Mouse (Mus musculus): ENCODE measurements around the gene Slc9a3. TPM values are rescaled to one million over a fixed set of nuclear protein-coding genes. Genes with fewer than 3 reads are reported as not detected.
A peak's percentile ranks its signal among the peaks of the same experiment; 100 is the strongest.

Gene Slc9a3
- polyA plus RNA-seq, 1 experiment from 2014 or later: not detected

DNA sequence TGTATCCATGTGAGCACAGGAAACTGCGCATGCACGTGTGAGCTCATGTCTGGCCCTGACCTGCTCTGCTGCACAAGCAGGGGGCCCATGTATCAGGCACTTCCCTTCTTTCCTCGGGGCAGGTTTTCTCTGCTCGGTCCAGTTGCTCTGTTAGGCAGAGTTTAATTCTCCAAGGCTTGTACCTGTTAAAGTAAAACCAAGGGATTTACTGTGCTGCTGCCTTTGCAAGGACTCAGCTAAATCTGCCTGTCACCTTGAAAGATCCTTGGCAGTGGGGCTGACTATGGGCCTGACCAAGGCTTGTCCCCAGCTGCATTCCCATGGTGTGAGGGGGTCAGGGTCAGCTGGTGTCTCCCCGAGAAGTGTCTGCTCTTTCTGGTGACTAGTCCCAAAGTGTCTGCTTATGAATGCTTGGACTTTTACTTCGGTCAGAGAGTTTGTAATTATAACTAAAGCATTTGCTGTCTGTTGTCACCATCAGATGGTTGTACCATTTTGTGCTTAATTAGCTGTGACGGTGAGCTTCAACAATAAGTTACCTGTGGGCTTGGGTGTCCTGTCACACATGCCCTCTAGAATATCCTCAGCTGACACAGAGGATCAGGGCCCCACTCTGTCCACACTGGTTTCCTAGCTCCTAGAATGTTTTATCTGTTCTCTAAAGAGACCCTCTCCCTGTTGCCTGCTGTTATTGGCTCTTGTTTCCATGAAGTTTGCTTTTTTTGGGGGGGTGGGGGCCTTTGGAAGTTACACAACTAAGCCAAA lies 23.0 kb downstream of the Slc9a3 start:
- TF ChIP-seq CTCF (IDR thresholded peaks at IDR 0.05): no peak
- ChIA-PET CTCF (interaction anchor here (0.7 to 2.2 kb wide), 5 partner anchors 9 to 48 kb away, joined by 3 to 6 read pairs (median 4); no protein-coding TSS in a partner anchor), POLR2A (interaction anchor here (0.7 kb wide), 1 partner anchor 50 kb away, joined by 4 read pairs; no protein-coding TSS in a partner anchor)
- DNase-seq (ENCODE audit: low read depth, low spot score): peak; percentile 46
- no peaks in the 10 kb centered on the region for H3K27me3 ChIP-seq
- in situ Hi-C loops (cut with MboI; ENCODE audit: low pct_unique_long_range_greater_than_20kb): no loop called here
- peak; percentile 81 for ATAC-seq

DNA sequence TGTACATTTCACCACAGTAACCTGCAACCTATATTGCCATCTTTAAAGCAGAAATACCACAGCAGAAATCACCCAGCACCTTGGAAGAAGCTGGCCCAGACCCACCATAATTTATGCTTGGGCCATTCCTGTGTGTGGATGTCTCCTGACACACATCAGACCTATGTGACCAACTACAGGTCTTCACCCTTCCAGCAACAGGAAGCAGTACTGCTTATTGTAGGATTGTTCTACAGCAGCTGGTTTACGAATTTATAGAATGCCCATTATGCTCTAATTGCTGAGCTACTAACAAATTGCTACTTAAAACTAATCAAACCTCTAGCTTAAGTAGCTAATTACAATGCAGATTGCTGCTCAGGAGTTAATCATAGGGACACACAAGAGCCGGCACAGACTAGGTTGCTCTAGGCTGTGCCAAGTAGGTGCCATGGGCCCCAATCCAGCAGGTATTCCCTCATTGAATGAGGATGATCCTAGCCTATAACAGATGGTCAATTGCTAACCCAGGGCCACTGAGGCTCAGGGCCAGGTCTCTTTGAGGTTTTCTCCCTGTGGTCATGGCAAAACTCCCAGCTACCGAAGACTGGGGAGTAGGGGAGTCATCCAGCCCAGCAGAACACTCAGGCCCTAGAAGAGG lies 24.8 kb downstream of the Slc9a3 start:
- ChIA-PET POLR2A (no interaction called here), CTCF (interaction anchor here (1.3 to 2.2 kb wide), 2 partner anchors 8 to 12 kb away, joined by 4 to 6 read pairs; no protein-coding TSS in a partner anchor)
- no peak for DNase-seq (ENCODE audit: low read depth, low spot score)
- in situ Hi-C loops (cut with MboI; ENCODE audit: low pct_unique_long_range_greater_than_20kb): no loop called here
- no peak for ATAC-seq
- no peak for TF ChIP-seq CTCF (IDR thresholded peaks at IDR 0.05)
- no peaks in the 10 kb centered on the region for H3K27me3 ChIP-seq

DNA sequence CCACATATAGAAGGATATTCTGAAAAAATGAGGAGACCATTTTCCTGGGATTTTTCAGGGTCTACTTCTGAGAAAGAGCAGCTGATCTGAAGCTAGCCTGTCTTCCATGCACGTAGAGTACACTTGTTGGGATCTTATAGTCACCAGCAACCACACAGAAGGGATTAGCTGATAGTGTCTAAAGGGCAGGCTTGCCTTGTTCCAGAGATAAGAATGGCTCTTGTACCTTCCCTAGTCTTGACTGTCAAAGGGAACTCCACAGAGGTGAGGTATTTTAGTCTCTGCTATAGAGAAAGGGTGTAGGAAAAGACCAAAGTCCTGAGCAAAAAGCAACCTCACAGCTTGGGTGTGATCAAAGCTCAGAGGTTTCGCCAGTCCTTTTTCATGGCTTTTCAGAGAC lies 26.1 kb downstream of the Slc9a3 start:
- POLR2A ChIA-PET: no interaction called here

DNA sequence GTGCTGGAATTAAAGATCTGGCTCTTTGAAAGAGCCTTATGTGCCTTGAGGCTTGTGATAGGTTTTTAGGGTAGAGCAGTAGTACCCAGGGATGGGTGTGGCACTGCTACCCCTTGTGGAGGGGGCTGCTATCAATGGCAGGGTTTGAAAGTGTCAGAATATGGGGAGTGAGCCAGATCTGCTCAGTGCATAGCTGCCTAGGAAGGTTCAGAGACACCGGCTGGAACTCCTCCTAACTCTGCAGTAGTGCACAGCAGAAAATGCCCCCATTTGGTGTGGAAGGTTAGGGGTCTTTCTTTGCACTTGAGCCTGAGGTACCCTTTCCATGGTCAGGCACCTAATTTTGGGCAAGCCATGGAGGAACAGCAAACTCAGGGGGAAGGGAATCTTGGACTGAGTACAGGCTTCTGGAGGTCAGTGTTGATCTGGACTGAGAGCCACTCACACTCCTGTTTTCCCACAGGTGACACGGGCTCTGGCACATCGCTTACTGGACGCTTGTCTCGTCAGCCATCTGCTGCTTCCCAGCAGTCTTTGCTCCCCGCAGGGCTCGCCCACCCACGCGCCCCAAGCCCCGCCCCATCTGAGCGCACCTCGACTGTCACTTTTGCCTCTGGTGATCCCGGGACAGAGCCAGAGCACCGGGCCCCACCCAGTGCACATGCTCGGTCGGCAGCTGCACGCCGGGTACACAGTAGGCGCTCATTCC lies 45.2 kb downstream of the Slc9a3 start:
- ChIA-PET CTCF (no interaction called here), POLR2A (no interaction called here)
- no peaks in the 10 kb centered on the region for H3K27me3 ChIP-seq
- no peak for DNase-seq (ENCODE audit: low read depth, low spot score)
- TF ChIP-seq CTCF (IDR thresholded peaks at IDR 0.05): no peak
- no peak for ATAC-seq
- in situ Hi-C loops (cut with MboI; ENCODE audit: low pct_unique_long_range_greater_than_20kb): no loop called here

More for the DNA sequence above, 26.1 kb downstream of the Slc9a3 start:
- TF ChIP-seq CTCF (IDR thresholded peaks at IDR 0.05): no peak
- ATAC-seq (no peak), DNase-seq (ENCODE audit: low read depth, low spot score) (no peak)
- no peaks in the 10 kb centered on the region for H3K27me3 ChIP-seq
- CTCF ChIA-PET: no interaction called here
- in situ Hi-C loops (cut with MboI; ENCODE audit: low pct_unique_long_range_greater_than_20kb): no loop called here

DNA sequence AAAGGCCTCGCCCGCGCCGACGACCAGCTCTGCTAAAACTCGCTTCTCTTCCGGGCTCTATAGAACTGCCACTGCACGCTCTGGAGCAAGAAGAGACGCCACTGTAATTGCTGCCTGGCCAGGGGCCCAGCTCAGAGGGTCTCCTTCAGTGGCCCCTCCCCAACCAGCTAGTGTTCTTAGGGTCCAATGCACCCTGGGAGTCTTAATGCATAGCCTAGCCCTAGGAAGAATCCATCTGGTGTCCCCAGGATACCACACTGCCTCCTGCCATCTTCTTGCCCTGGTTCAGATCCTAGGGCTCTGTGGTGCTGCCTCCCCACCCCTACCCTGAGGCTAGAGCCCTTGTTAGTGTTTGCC lies 45.8 kb downstream of the Slc9a3 start:
- in situ Hi-C loops (cut with MboI; ENCODE audit: low pct_unique_long_range_greater_than_20kb): no loop called here
- no peak for TF ChIP-seq CTCF (IDR thresholded peaks at IDR 0.05)
- H3K27me3 ChIP-seq: no peaks in the 10 kb centered on the region
- ChIA-PET POLR2A (no interaction called here), CTCF (no interaction called here)
- no peak for DNase-seq (ENCODE audit: low read depth, low spot score)
- ATAC-seq: no peak

DNA sequence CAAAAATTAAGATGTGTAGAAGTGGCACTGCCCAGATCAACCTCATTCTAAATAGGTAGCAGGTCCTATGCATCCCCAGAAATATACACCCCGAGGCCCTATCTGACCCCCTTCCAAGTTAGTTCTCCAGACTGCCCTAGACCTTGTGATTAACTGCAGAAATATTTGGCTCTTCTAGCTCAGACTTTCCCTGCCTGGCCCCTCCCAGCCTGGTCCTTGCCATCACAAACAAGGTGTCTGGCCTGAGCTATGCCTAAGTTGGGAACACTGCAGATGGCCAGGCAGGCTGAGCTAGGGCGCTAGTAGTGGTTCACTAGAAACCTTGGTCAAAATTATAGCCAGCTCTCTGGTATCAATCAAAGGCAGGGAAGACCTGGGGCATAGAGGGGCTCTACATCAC lies 46.2 kb downstream of the Slc9a3 start:
- no peaks in the 10 kb centered on the region for H3K27me3 ChIP-seq
- POLR2A ChIA-PET: no interaction called here
- TF ChIP-seq CTCF (IDR thresholded peaks at IDR 0.05): no peak
- peak; percentile 8 for ATAC-seq
- in situ Hi-C loops (cut with MboI; ENCODE audit: low pct_unique_long_range_greater_than_20kb): no loop called here
- CTCF ChIA-PET: no interaction called here
- no peak for DNase-seq (ENCODE audit: low read depth, low spot score)

DNA sequence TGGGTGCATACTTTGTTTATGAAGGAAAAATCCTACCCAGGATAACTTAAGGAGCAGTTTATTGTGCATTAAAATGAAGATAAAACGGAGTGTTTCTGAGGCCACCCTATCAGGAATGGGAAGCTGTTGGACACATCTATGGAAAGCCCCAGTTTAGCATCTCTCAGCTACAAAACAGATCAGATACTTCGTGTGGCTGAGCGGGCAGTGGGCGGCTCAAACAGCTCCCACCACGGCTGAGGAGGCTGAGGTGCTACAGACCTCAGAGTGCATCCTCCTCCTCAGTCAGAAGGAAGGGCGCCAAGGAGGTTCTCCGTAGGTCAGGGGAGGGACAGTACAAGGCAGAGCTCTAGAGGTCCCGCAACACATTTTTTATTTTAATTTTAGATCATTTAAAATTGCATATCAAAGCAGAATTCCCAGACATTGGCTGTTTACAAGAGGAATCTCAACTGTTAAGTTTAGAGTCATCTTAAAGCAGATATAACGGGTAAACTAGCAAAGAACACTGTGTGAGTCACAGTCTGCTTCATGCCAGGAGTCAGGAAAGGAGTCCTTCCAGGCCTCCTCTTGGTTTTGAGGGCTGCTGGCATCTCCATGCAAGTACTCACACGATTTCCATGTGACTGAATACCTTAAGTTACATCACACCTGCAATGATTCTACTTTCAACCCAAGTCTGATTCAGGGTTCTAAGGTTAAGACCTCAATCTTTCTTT lies 48.3 kb downstream of the Slc9a3 start:
- CTCF ChIA-PET: no interaction called here
- H3K27me3 ChIP-seq: no peaks in the 10 kb centered on the region
- POLR2A ChIA-PET: no interaction called here
- ATAC-seq: no peak
- in situ Hi-C loops (cut with MboI; ENCODE audit: low pct_unique_long_range_greater_than_20kb): no loop called here
- DNase-seq (ENCODE audit: low read depth, low spot score): peak; percentile 9
- no peak for TF ChIP-seq CTCF (IDR thresholded peaks at IDR 0.05)

DNA sequence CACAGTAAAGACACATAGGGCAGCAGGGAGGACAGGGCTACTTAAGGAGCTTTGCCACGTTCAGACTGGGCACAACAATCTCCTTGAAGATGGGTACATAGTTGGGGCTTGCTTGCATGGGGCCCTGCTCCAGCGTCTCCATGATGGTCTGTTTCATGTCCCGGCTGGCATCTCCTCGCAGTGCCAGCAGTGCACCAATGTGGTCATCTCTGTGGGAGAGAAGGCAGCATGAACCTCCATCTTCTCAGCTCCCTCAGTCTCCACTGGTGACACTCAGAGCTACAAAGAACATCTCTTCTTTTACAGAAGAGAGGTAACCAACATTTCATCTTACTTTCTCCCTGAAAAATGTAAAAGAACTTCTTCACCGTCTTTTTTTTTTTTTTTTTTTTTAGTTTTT lies 50.8 kb downstream of the Slc9a3 start:
- TF ChIP-seq CTCF (IDR thresholded peaks at IDR 0.05): no peak
- POLR2A ChIA-PET: no interaction called here
- DNase-seq (ENCODE audit: low read depth, low spot score) (no peak), ATAC-seq (no peak)
- CTCF ChIA-PET: interaction anchor here (2.7 kb wide), 1 partner anchor 31 kb away, joined by 9 read pairs; no protein-coding TSS in a partner anchor
- no peaks in the 10 kb centered on the region for H3K27me3 ChIP-seq
- in situ Hi-C loops (cut with MboI; ENCODE audit: low pct_unique_long_range_greater_than_20kb): no loop called here

DNA sequence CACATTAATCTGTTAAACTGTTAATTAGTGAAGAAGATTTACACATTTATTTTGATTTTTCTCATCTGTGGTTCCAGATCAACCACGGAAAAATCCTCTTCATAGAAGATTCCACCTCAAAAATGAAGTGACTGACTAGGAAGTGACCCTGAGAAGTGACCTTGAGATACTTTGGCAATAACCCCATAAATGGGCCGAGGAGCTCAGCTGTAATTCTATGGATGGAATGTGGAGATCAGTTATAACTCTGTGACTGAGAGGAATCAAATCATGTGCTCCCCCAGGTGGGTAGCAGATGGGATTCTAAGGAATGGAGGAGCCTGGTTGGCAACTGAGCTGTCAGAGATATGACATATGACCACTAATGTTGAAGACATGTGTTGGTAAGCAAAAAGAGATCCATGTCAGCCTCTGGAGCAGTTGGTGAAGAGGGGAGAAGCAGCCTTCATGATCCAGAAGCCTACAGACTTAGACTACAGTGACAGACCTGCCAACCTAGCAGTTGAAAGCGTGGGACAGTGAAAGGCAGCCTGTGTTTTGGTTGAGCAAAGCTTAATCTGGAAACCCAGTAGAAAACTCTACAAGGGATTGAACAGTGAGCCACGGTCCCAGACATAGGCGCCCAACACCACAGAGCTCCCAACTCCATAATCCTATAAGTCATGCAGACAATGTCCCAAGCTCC lies 61.9 kb downstream of the Slc9a3 start:
- ATAC-seq: no peak
- TF ChIP-seq CTCF (IDR thresholded peaks at IDR 0.05): no peak
- DNase-seq (ENCODE audit: low read depth, low spot score): no peak
- ChIA-PET CTCF (interaction anchor here (0.6 kb wide), 1 partner anchor 19 kb away, joined by 3 read pairs; no protein-coding TSS in a partner anchor), POLR2A (no interaction called here)
- no peaks in the 10 kb centered on the region for H3K27me3 ChIP-seq
- in situ Hi-C loops (cut with MboI; ENCODE audit: low pct_unique_long_range_greater_than_20kb): no loop called here

DNA sequence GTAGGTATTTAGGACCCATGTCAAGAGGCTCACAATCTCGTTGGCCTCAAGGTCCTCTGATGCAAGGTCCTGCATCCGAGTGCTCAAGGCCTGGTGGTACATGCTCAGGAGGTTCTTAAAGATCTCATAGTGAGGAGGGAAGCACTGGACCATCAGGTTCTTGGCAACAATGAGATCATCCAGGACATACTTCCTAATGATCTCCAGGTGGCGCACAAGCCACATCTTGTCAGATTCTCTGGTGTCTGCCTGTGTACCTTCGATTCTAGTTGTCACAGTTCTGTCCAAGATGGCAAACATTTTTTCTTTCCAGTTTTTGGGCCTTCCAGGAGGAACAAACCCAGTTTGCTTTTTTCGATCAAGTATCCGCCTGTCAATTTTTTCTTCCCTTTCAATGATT lies 71.4 kb downstream of the Slc9a3 start:
- no peaks in the 10 kb centered on the region for H3K27me3 ChIP-seq
- ATAC-seq: no peak
- ChIA-PET CTCF (no interaction called here), POLR2A (no interaction called here)
- in situ Hi-C loops (cut with MboI; ENCODE audit: low pct_unique_long_range_greater_than_20kb): loop anchor here (5.0 kb wide), 1 partner anchor 100 kb away; the partner anchor contains the start of gene Ahrr
- TF ChIP-seq CTCF (IDR thresholded peaks at IDR 0.05): peak; percentile 61
- no peak for DNase-seq (ENCODE audit: low read depth, low spot score)
